Mouse (Mus musculus): ENCODE measurements around the gene Tmem274.

- TF ChIP-seq POLR2A (IDR thresholded peaks at IDR 0.05; ENCODE audit: borderline replicate concordance, insufficient read depth, low read length) (no peak), CTCF (IDR thresholded peaks at IDR 0.05; ENCODE audit: borderline replicate concordance, insufficient read depth, low read depth, low read length) (no peak)
Observed at GRCm38 (mm10) chr4:149484566-149484965, 7.4 kb downstream of the Tmem274 start.
